Mouse (Mus musculus) A20 (cell line): ENCODE results near the gene Ppp1r37.

ENCODE experiments used
- DNase-seq: peaks from one replicate; pipeline ENCODE4 v3.0.0-alpha.2; 2011; ENCODE audit warnings: low read depth, low spot score

Gene Ppp1r37

GRCm38 (mm10) chr7:19503481-19504068 is 59.3 kb downstream of the Ppp1r37 start:
- peak; percentile 65 for DNase-seq

DNA sequence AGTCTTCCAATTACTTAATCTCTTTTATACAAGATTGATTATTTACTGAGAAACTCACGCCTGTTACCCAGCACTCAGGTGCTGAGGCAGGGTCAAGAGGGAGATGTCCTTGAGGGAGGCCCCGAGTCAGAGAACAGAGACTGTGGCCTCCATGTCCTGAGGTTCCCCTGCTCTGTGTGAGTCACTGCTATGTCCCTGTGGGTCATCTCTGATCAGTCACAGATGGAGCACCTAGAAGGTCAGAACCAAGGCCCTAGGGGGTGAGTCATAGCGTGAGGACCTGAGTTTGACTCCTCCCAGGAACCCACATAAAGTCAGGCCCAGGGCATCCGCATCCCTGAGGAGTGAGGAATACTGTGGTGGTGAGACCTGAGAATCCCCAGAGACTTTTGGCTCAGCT is 61.2 kb downstream of the Ppp1r37 start:
- DNase-seq: no peak

GRCm38 (mm10) chr7:19500420-19501363 is 62.2 kb downstream of the Ppp1r37 start:
- no peak for DNase-seq

DNA sequence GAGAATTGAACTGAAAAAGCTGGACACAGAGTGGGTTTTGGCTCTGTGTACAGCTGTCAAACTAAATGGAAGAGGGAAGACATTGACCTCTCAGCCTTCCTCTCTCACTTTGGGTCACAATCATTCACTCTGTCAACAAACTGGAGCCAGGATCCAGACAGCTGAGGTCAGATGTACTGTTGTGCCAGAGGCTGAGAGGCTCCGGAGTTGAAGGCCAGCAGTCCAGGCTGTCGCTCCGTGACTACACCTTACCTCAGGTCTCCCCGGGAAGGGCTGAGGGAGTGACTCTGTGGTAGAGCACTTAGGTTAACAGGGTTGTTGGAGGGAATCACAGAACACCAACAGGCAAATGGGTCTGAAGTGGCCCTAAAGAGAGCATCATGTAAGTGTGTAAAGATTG is 64.5 kb downstream of the Ppp1r37 start:
- no peak for DNase-seq

DNA sequence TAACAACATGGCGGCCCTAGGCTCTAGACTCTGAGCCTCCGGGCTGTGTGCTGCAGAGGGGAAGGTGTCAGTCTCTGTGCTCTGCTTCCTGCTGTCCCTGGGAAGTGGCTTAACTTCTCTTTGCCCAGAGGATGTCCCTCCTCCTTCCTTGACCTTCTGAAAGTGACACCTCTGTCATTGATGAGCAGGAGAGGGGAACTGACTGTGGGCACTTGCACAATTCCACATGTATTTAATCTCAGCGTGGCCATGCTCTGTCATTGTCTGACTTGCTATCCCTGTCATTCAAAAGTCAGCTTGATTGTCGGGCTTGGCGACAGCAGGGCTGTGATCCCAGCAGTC is 66.7 kb downstream of the Ppp1r37 start:
- no peak for DNase-seq

- DNase-seq: no peak
Observed at GRCm38 (mm10) chr7:19495521-19496213, 67.2 kb downstream of the Ppp1r37 start.

- DNase-seq: no peak
Observed at GRCm38 (mm10) chr7:19494751-19495474, 68.0 kb downstream of the Ppp1r37 start.

DNA sequence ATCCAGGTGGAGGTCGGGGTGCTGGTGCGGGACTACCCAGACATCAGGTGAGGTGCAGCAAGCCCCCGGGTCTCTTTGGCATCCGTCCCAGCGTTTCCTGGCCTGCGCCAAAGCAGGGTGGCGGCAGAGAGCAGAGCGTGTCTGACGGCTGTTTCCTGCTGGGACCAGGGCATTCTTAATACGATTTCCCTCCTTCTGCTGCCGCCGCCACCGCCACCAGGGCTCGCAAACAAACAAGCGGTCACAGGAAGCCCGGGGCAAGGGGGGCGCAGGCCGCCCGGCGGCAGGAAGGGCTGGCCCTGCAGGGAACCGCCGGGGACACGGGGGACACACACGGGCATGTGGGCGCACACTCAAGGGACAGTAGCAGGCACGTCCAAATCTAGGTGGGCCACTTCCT is 71.1 kb downstream of the Ppp1r37 start:
- no peak for DNase-seq

- no peak for DNase-seq
Observed at GRCm38 (mm10) chr7:19489525-19489924, 73.4 kb downstream of the Ppp1r37 start.

DNA sequence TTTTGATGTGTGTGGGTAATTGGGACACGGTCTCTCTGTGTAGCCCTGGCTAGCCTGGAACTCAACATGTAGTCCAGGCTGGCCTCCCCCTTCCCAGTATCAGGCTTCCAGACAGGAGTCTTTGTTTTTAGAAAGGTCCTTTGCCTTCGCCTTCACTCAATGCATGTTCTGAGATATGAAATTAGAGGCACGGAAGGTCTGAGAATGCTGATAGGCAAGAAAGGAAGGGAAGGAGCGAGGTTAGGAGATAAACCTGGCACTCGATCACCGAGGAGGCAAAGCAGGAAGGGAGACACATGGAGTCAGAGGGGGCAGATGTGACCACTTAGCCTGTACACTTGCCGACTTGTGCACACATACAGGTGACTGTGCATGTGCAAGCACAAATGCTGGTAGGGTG is 76.3 kb downstream of the Ppp1r37 start:
- no peak for DNase-seq

GRCm38 (mm10) chr7:19485488-19485887 is 77.4 kb downstream of the Ppp1r37 start:
- DNase-seq: no peak

- DNase-seq: no peak
Observed at GRCm38 (mm10) chr7:19483281-19483680, 79.6 kb downstream of the Ppp1r37 start.
